Mouse (Mus musculus): Measurements from ENCODE around the gene Rad1. TPM values are rescaled to one million over a fixed set of nuclear protein-coding genes. Genes with fewer than 3 reads are reported as not detected.

Rad1 gene
- total and polyA plus RNA-seq, 3 experiments = 34.6 to 47.0 TPM; not detected in 1

GRCm38 (mm10) chr15:10470151-10470831, 15.5 kb upstream of the Rad1 start, which contains the start of gene Dnajc21:
Gene Dnajc21 (minus strand): TSS chr15:10470516.
- Histone ChIP-seq H3K9ac (ENCODE audit: control insufficient read depth, low read depth, low read length, poor library complexity, severe bottlenecking) (peak within 1 kb of the TSS; percentile 77), H3K4me1 (ENCODE audit: control insufficient read depth in 1 of 2, insufficient read depth in 2 of 2, low read length in 2 of 2) (peaks cover 2 to 11% of the 10 kb centered on the region in 2 experiments), H3K27ac (ENCODE audit: control insufficient read depth, low read depth, low read length) (peak within 1 kb of the TSS; percentile 43), H3K4me3 (ENCODE audit: control insufficient read depth in 1 of 2, insufficient read depth in 1 of 2, low read depth in 2 of 2, low read length in 2 of 2) (peak within 1 kb of the TSS; percentile 68 to 98), H3K27me3 (ENCODE audit: control insufficient read depth in 1 of 2, insufficient read depth in 2 of 2, low read length in 2 of 2) (no peaks in the 10 kb centered on the region), H3K79me2 (ENCODE audit: control insufficient read depth, insufficient read depth, low read length, poor library complexity) (peaks cover 30% of the 10 kb centered on the region), H3K36me3 (ENCODE audit: control insufficient read depth in 1 of 2, insufficient read depth in 2 of 2, low read length in 2 of 2) (peaks cover 0 to 12% of the 10 kb centered on the region in 2 experiments; a peak in 3 of 4 replicates), H3K9me3 (replicated peaks; ENCODE audit: insufficient read depth, low read length) (no peaks in the 10 kb centered on the region)
- peak; percentile 90 for DNase-seq (ENCODE audit: low read depth, low spot score)
- TF ChIP-seq HCFC1 (IDR thresholded peaks at IDR 0.05; ENCODE audit: low read depth, low read length) (peak; percentile 59; the same call in 1 of the 2 replicates), ZNF384 (IDR thresholded peaks at IDR 0.05; ENCODE audit: low read depth, low read length) (no peak), GABPA (IDR thresholded peaks at IDR 0.05; ENCODE audit: low read depth, low read length) (no peak), SIN3A (IDR thresholded peaks at IDR 0.05; ENCODE audit: low read length) (0 out of 2 replicates have a peak, but pooled peaks have one; percentile 2), MXI1 (IDR thresholded peaks at IDR 0.05; ENCODE audit: low read depth, low read length) (peak; percentile 70; the same call in 1 of the 2 replicates), NELFE (IDR thresholded peaks at IDR 0.05; ENCODE audit: low read depth, low read length) (peak; percentile 58), MYC (IDR thresholded peaks at IDR 0.05; ENCODE audit: low read depth, low read length) (no peak), GATA1 (IDR thresholded peaks at IDR 0.05; ENCODE audit: low read depth, low read length) (peak; percentile 18; the same call in 1 of the 2 replicates), ETS1 (IDR thresholded peaks at IDR 0.05; ENCODE audit: low read depth, low read length) (peak; percentile 15; the same call in 1 of the 2 replicates), MAFK (IDR thresholded peaks at IDR 0.05; ENCODE audit: borderline replicate concordance, low read depth, low read length) (no peak), ZKSCAN1 (IDR thresholded peaks at IDR 0.05; ENCODE audit: low read depth, low read length) (0 out of 2 replicates have a peak, but pooled peaks have one; percentile 39), POLR2A (IDR thresholded peaks at IDR 0.05; ENCODE audit: control insufficient read depth in 1 of 2, insufficient read depth in 1 of 2, low read depth in 1 of 2, low read length in 2 of 2, poor library complexity in 1 of 2) (peak; percentile 37 to 63; a peak in 3 of 4 replicates), E2F4 (IDR thresholded peaks at IDR 0.05; ENCODE audit: borderline replicate concordance, low read depth, low read length) (no peak), MAZ (IDR thresholded peaks at IDR 0.05; ENCODE audit: low read depth, low read length) (peak; percentile 65; the same call in 1 of the 2 replicates), SMC3 (IDR thresholded peaks at IDR 0.05; ENCODE audit: low read depth, low read length) (no peak), TCF12 (IDR thresholded peaks at IDR 0.05; ENCODE audit: low read depth, low read length) (peak; percentile 24; the same call in 1 of the 2 replicates), UBTF (IDR thresholded peaks at IDR 0.05; ENCODE audit: borderline replicate concordance, insufficient read depth, low read depth, low read length) (peak; percentile 91), ZMIZ1 (IDR thresholded peaks at IDR 0.05; ENCODE audit: low read depth, low read length) (peak; percentile 76)

- no peak for TF ChIP-seq JUND (IDR thresholded peaks at IDR 0.05; ENCODE audit: low read depth, low read length)
- peak; percentile 2; the same call in 1 of the 2 replicates for TF ChIP-seq ETS1 (IDR thresholded peaks at IDR 0.05; ENCODE audit: low read depth, low read length)
- H3K36me3 ChIP-seq (ENCODE audit: control insufficient read depth in 1 of 2, insufficient read depth in 2 of 2, low read length in 2 of 2) = peaks cover 5 to 12% of the 10 kb centered on the region in 2 experiments
- H3K27ac ChIP-seq (ENCODE audit: control insufficient read depth, low read depth, low read length) = peak overlapping the region; percentile 30
- no peaks in the 10 kb centered on the region for H3K9me3 ChIP-seq (replicated peaks; ENCODE audit: insufficient read depth, low read length)
- peaks cover 5 to 11% of the 10 kb centered on the region in 2 experiments for H3K4me1 ChIP-seq (ENCODE audit: control insufficient read depth in 1 of 2, insufficient read depth in 2 of 2, low read length in 2 of 2)
- peak overlapping the region; percentile 68 for H3K4me3 ChIP-seq (ENCODE audit: control insufficient read depth in 1 of 2, insufficient read depth in 1 of 2, low read depth in 2 of 2, low read length in 2 of 2)
- H3K27me3 ChIP-seq (ENCODE audit: control insufficient read depth in 1 of 2, insufficient read depth in 2 of 2, low read length in 2 of 2) = no peaks in the 10 kb centered on the region
- peak overlapping the region; percentile 66 for H3K9ac ChIP-seq (ENCODE audit: control insufficient read depth, low read depth, low read length, poor library complexity, severe bottlenecking)
- DNase-seq (ENCODE audit: low read depth, low spot score) = no peak
- H3K79me2 ChIP-seq (ENCODE audit: control insufficient read depth, insufficient read depth, low read length, poor library complexity) = peaks cover 30% of the 10 kb centered on the region
Observed at GRCm38 (mm10) chr15:10470941-10471340, 14.9 kb upstream of the Rad1 start.

Data from MEL (cell line).